Mouse (Mus musculus) lung, postnatal 0 days (tissue): ENCODE data around the gene Dpp3.

ENCODE experiments used
- CTCF ChIP-seq: IDR thresholded peaks from 2 replicates; pipeline ENCODE4 v1.5.1; 2016; ENCODE audit warnings: antibody characterized with exemption, mild to moderate bottlenecking
- EP300 ChIP-seq: IDR thresholded peaks from 2 replicates; pipeline ENCODE4 v1.6.1; 2016; ENCODE audit warnings: antibody characterized with exemption, mild to moderate bottlenecking, control low read depth

DNA sequence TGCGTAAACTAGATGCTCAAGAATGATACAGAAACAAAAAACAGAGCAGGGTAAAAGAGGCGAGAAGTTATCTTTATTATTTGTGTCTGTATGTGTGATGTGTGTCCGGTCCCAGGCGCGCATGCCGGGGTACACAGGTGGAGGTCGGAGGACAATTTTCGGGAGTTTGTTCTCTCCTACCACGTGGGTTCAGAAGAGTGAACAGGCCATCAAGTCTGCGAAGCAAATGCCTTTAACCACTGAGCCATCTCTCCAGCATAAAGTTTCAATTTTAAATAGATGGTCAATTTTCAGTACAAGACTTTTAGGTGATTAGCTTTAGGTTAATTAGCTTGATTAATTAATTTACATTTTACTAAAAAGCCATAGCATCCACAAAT, 48.8 kb downstream of the Dpp3 start:
- TF ChIP-seq CTCF (no peak), EP300 (no peak)
